Mouse (Mus musculus) MN1 (cell line): ENCODE results near the gene 1190007I07Rik.

Source experiments
- DNase-seq: peaks from one replicate; pipeline ENCODE4 v3.0.0-alpha.2; 2016; ENCODE audit warnings: low spot score

1190007I07Rik gene

GRCm38 (mm10) chr10:82622671-82623552 is at the start of gene 1190007I07Rik:
Gene 1190007I07Rik, minus strand, starts transcription at chr10:82623228.
- DNase-seq: peak; percentile 97

GRCm38 (mm10) chr10:82670205-82670604 is 47.2 kb upstream of the 1190007I07Rik start:
- DNase-seq: no peak

GRCm38 (mm10) chr10:82666436-82667234 is 43.6 kb upstream of the 1190007I07Rik start:
- peak; percentile 81 for DNase-seq

GRCm38 (mm10) chr10:82665951-82666350 is 42.9 kb upstream of the 1190007I07Rik start:
- DNase-seq: no peak

GRCm38 (mm10) chr10:82663289-82663688 is 40.3 kb upstream of the 1190007I07Rik start:
- no peak for DNase-seq

GRCm38 (mm10) chr10:82662267-82662990 is 39.4 kb upstream of the 1190007I07Rik start:
- no peak for DNase-seq

GRCm38 (mm10) chr10:82661820-82662219 is 38.8 kb upstream of the 1190007I07Rik start:
- DNase-seq: no peak

GRCm38 (mm10) chr10:82654581-82654980 is 31.6 kb upstream of the 1190007I07Rik start:
- DNase-seq: no peak

GRCm38 (mm10) chr10:82652625-82653024 is 29.6 kb upstream of the 1190007I07Rik start:
- no peak for DNase-seq

- DNase-seq: no peak
Observed at GRCm38 (mm10) chr10:82651221-82651620, 28.2 kb upstream of the 1190007I07Rik start.

GRCm38 (mm10) chr10:82647205-82647811 is 24.3 kb upstream of the 1190007I07Rik start:
- no peak for DNase-seq

GRCm38 (mm10) chr10:82646083-82646482 is 23.1 kb upstream of the 1190007I07Rik start:
- DNase-seq: no peak

- no peak for DNase-seq
Observed at GRCm38 (mm10) chr10:82641481-82641880, 18.5 kb upstream of the 1190007I07Rik start.

- DNase-seq: no peak
Observed at GRCm38 (mm10) chr10:82639032-82639698, 16.1 kb upstream of the 1190007I07Rik start.

GRCm38 (mm10) chr10:82636321-82636720 is 13.3 kb upstream of the 1190007I07Rik start:
- DNase-seq: peak; percentile 53

- no peak for DNase-seq
Observed at GRCm38 (mm10) chr10:82634348-82634747, 11.3 kb upstream of the 1190007I07Rik start.

GRCm38 (mm10) chr10:82632496-82633280 is 9.7 kb upstream of the 1190007I07Rik start:
- DNase-seq: no peak

- DNase-seq: peak; percentile 22
Observed at GRCm38 (mm10) chr10:82631133-82631532, 8.1 kb upstream of the 1190007I07Rik start.

- DNase-seq: peak; percentile 26
Observed at GRCm38 (mm10) chr10:82630497-82630896, 7.5 kb upstream of the 1190007I07Rik start.

- peak; percentile 98 for DNase-seq
Observed at GRCm38 (mm10) chr10:82629586-82630255, 6.7 kb upstream of the 1190007I07Rik start, which contains the start of gene Tdg. Gene Tdg, plus strand, starts transcription at chr10:82629828.
